Mouse (Mus musculus): ENCODE measurements around the gene Akap4. TPM values are rescaled to one million over a fixed set of nuclear protein-coding genes. Genes with fewer than 3 reads are reported as not detected.

Gene Akap4
- polyA plus RNA-seq (2014; fragmentation: Nextera tagmentation; extraction: Ambion mirVana), result not detected in 2 replicates

DNA sequence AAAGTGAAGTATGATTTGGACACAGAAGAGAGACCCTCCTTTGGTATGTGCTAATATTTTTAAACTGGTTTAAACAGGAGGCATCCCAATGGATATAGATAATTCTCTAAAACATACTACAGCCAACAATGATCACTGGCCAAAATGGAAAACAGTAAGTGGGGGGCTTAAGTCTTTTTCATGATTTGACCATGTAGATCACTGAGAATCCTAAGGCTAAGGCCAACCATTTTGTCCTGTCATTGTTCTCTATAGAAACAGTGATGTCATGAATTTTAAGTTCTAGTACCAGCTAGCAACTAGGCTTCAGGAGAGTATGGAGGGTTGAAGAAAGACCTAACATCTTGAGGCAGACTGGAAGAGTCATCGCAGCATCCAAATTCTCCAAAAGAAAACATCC lies at the start of gene Akap4:
TSS of gene Akap4 (plus strand) at position 301 of the 400 bp plus-strand sequence.
- H3K9me3 ChIP-seq (ENCODE audit: low read depth, low read length), result no peaks in the 10 kb centered on the region
- H3K4me1 ChIP-seq (ENCODE audit: insufficient read depth), result no peaks in the 10 kb centered on the region
- DNase-seq (no peak), ATAC-seq (ENCODE audit: insufficient read depth) (no peak)
- no peaks in the 10 kb centered on the region for H3K36me3 ChIP-seq (ENCODE audit: insufficient read depth)
- WGBS, result 97% methylated on average over 1 of the region's 1 CpGs
- H3K4me2 ChIP-seq, result no peak within 1 kb of the TSS
- H3K27me3 ChIP-seq (ENCODE audit: insufficient read depth, low read length), result no peaks in the 10 kb centered on the region
- no peak within 1 kb of the TSS for H3K27ac ChIP-seq (ENCODE audit: low read depth)
- no peak within 1 kb of the TSS for H3K4me3 ChIP-seq (ENCODE audit: low read depth, low read length)
- no peak for TF ChIP-seq CTCF (IDR thresholded peaks at IDR 0.05; ENCODE audit: low read depth)
- H3K9ac ChIP-seq, result no peak within 1 kb of the TSS

DNA sequence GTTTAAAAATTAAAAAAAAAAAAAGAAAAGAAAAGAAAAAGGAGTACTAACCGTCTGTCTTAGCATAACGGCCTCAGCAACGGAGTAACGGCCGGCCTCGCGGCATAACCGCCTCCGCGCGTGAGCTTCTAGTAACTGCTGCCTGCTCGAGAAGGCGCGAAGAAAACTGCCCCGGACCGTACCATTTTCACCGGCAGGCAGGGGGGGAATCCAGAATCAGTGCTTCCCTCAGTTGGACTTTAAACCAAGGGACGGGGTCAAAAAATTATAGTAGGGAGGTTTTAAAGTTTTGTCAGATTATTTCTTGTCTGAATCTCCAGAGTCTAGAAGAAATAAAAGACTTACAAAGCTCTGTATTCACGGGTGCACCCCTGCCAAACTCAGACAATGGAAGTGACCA lies 25.8 kb upstream of the Akap4 start, which contains the start of gene Ccnb3:
TSS of gene Ccnb3 (minus strand) at position 101 of the 400 bp plus-strand sequence.
- H3K4me3 ChIP-seq (ENCODE audit: low read depth, low read length), result no peak within 1 kb of the TSS
- TF ChIP-seq CTCF (IDR thresholded peaks at IDR 0.05; ENCODE audit: low read depth), result no peak
- H3K27me3 ChIP-seq (ENCODE audit: insufficient read depth, low read length), result no peaks in the 10 kb centered on the region
- DNase-seq (no peak), ATAC-seq (ENCODE audit: insufficient read depth) (no peak)
- H3K9ac ChIP-seq, result no peak within 1 kb of the TSS
- no peaks in the 10 kb centered on the region for H3K9me3 ChIP-seq (ENCODE audit: low read depth, low read length)
- H3K27ac ChIP-seq (ENCODE audit: low read depth), result no peak within 1 kb of the TSS
- 93% methylated on average over 19 of the region's 19 CpGs for WGBS
- no peaks in the 10 kb centered on the region for H3K4me1 ChIP-seq (ENCODE audit: insufficient read depth)
- H3K4me2 ChIP-seq, result no peak within 1 kb of the TSS
- H3K36me3 ChIP-seq (ENCODE audit: insufficient read depth), result no peaks in the 10 kb centered on the region

DNA sequence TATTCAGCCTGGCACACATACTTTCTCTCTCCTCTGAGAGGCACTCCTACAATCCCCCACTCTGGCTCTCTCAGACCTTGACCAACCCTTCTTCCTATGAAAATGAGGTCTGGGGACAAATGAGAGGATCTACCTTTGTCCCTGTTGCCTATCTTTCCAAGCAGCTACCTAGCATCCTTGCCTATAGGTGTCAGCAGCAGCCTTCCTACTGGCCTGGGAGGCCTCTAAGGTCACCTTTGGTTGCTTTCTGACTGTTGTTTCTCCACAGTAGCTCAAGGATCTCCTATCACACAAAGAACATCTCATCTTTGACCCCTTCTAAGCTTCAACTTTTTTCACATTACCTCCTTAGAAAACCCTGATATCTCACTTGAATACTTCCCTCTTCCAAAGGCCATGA lies 10.3 kb upstream of the Akap4 start:
- H3K27me3 ChIP-seq (ENCODE audit: insufficient read depth, low read length), result no peaks in the 10 kb centered on the region
- DNase-seq (no peak), ATAC-seq (ENCODE audit: insufficient read depth) (no peak)
- H3K4me3 ChIP-seq (ENCODE audit: low read depth, low read length), result no peak overlapping the region
- H3K36me3 ChIP-seq (ENCODE audit: insufficient read depth), result no peaks in the 10 kb centered on the region
- H3K9me3 ChIP-seq (ENCODE audit: low read depth, low read length), result no peaks in the 10 kb centered on the region
- TF ChIP-seq CTCF (IDR thresholded peaks at IDR 0.05; ENCODE audit: low read depth), result no peak
- H3K9ac ChIP-seq, result no peak overlapping the region
- no peak overlapping the region for H3K27ac ChIP-seq (ENCODE audit: low read depth)
- H3K4me2 ChIP-seq, result no peak overlapping the region
- H3K4me1 ChIP-seq (ENCODE audit: insufficient read depth), result no peaks in the 10 kb centered on the region

DNA sequence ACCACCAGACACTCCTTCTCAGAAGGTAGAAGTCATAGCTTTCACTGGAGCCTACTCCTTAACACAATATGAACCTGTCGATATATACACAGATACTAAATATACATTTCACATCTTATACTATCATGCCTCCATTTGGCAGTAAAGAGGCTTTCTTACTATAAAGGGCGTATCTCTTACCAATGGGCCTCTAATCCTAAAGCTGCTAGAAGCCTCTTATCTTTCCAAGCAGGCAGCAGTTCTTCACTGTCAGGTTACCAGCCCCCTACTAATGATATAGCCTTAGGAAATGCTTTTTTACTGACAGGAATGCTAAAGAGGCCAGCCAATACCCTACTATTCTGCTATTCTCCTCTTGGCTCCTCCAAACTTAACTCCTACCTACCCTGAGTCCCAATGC lies 9.7 kb upstream of the Akap4 start:
- TF ChIP-seq CTCF (IDR thresholded peaks at IDR 0.05; ENCODE audit: low read depth), result no peak
- Histone ChIP-seq H3K4me2 (no peak overlapping the region), H3K9ac (no peak overlapping the region), H3K4me3 (ENCODE audit: low read depth, low read length) (no peak overlapping the region), H3K27ac (ENCODE audit: low read depth) (no peak overlapping the region), H3K4me1 (ENCODE audit: insufficient read depth) (no peaks in the 10 kb centered on the region), H3K9me3 (ENCODE audit: low read depth, low read length) (no peaks in the 10 kb centered on the region), H3K36me3 (ENCODE audit: insufficient read depth) (no peaks in the 10 kb centered on the region), H3K27me3 (ENCODE audit: insufficient read depth, low read length) (no peaks in the 10 kb centered on the region)
- DNase-seq (no peak), ATAC-seq (ENCODE audit: insufficient read depth) (no peak)
- WGBS, result 82% methylated on average over 2 of the region's 2 CpGs

DNA sequence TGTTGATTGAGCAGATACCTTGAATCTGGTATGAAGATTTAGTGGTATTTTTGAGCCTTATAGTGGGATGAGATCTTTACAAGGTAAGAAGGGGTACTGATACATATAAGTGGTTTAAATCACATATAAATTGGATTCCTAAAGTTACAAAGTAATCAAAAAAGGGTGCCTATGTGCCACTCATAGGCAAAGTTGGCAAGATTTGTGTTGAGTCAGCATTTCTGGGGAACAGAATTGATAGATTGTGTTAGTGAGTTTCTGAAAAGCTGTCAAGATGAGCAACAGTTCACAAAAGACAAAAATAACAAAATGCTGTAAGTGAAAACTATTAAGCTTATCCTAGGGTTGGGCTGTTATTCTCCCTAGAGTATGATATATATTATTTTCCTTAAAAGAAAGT lies 3.2 kb upstream of the Akap4 start:
- no peak for ATAC-seq (ENCODE audit: insufficient read depth)
- Histone ChIP-seq H3K4me2 (no peak overlapping the region), H3K27ac (ENCODE audit: low read depth) (no peak overlapping the region), H3K4me3 (ENCODE audit: low read depth, low read length) (no peak overlapping the region), H3K9me3 (ENCODE audit: low read depth, low read length) (no peaks in the 10 kb centered on the region), H3K4me1 (ENCODE audit: insufficient read depth) (no peaks in the 10 kb centered on the region), H3K9ac (no peak overlapping the region), H3K36me3 (ENCODE audit: insufficient read depth) (no peaks in the 10 kb centered on the region), H3K27me3 (ENCODE audit: insufficient read depth, low read length) (no peaks in the 10 kb centered on the region)
- TF ChIP-seq CTCF (IDR thresholded peaks at IDR 0.05; ENCODE audit: low read depth), result no peak
- DNase-seq, result no peak

DNA sequence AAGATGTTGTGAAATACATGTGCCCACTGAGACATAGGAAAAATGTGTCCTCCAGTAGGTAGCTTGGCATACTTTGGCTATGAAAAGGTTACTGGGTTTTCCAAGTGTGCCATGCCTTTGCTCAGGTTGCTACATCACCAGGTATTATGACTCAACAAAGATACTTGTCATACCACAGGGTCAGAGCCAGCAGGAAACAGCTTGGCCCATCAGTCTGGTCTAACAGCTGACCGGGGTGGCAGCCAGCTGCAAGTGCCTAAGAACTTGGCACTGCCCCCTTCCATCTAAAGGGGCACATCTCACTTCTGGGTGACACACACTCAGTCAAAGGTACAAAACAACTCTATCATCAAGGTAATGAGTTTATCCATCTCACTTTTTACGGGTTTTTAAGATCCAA lies 683 bp downstream of the Akap4 start:
- TF ChIP-seq CTCF (IDR thresholded peaks at IDR 0.05; ENCODE audit: low read depth), result no peak
- WGBS, result 69% methylated on average over 2 of the region's 2 CpGs
- Histone ChIP-seq H3K9me3 (ENCODE audit: low read depth, low read length) (no peaks in the 10 kb centered on the region), H3K27me3 (ENCODE audit: insufficient read depth, low read length) (no peaks in the 10 kb centered on the region), H3K27ac (ENCODE audit: low read depth) (no peak overlapping the region), H3K9ac (no peak overlapping the region), H3K4me3 (ENCODE audit: low read depth, low read length) (no peak overlapping the region), H3K36me3 (ENCODE audit: insufficient read depth) (no peaks in the 10 kb centered on the region), H3K4me2 (no peak overlapping the region), H3K4me1 (ENCODE audit: insufficient read depth) (no peaks in the 10 kb centered on the region)
- no peak for DNase-seq
- no peak for ATAC-seq (ENCODE audit: insufficient read depth)

DNA sequence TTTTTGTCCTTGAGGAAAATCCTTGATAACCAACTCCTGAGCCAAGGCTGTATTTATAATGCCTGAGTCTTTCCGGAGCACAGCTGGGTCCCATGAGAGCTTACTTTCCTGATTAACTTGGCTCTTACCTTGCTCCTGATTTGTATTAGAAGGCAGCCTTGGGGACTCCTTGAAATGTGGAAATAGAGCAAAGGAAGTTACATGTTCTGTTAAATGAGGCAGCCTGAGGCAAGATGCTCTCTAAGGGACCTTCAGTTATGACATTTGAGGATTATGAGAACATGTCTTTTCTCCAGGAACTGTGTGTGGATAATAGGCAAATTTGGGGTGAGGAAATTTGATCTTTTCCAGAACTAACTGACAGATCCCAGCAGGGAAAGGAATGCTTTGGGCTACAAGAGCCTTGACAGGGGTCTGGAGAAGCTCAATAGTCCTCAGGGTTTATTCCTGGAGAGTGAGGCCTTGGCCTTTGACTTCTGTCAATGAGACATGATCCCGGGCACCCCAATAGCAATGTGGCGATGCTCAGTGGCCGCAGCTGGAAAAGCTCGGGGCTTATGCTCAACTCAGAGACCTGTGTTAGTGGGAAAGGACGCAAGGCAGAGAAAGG lies 12.6 kb downstream of the Akap4 start:
- no peak overlapping the region for H3K27ac ChIP-seq (ENCODE audit: low read depth)
- no peaks in the 10 kb centered on the region for H3K36me3 ChIP-seq (ENCODE audit: insufficient read depth)
- H3K4me3 ChIP-seq (ENCODE audit: low read depth, low read length), result no peak overlapping the region
- no peak overlapping the region for H3K9ac ChIP-seq
- DNase-seq (no peak), ATAC-seq (ENCODE audit: insufficient read depth) (no peak)
- H3K27me3 ChIP-seq (ENCODE audit: insufficient read depth, low read length), result no peaks in the 10 kb centered on the region
- 64% methylated on average over 6 of the region's 6 CpGs for WGBS
- no peak for TF ChIP-seq CTCF (IDR thresholded peaks at IDR 0.05; ENCODE audit: low read depth)
- H3K4me2 ChIP-seq, result no peak overlapping the region
- H3K4me1 ChIP-seq (ENCODE audit: insufficient read depth), result no peaks in the 10 kb centered on the region
- H3K9me3 ChIP-seq (ENCODE audit: low read depth, low read length), result no peaks in the 10 kb centered on the region

DNA sequence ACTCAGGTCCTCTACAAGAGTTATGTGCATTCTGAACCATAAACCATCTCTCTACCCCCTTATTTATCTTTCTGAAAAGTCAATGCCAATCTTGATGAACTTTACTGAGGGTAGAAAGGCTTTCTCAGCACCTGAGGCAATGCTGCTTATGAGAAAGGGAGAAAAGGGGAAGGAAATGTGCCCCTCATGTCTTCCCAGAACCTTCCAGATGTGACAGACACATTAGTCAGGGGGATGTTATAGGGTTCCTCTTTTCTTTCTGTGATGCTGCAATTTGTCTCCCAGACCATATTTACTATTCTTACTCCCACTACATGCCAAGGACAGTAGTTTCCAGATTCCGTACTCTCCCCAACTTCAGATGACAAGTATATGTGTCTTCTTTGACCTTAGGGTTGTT lies 18.6 kb downstream of the Akap4 start:
- Histone ChIP-seq H3K27ac (ENCODE audit: low read depth) (no peak overlapping the region), H3K36me3 (ENCODE audit: insufficient read depth) (no peaks in the 10 kb centered on the region), H3K4me1 (ENCODE audit: insufficient read depth) (no peaks in the 10 kb centered on the region), H3K9me3 (ENCODE audit: low read depth, low read length) (no peaks in the 10 kb centered on the region), H3K9ac (no peak overlapping the region), H3K4me3 (ENCODE audit: low read depth, low read length) (no peak overlapping the region), H3K27me3 (ENCODE audit: insufficient read depth, low read length) (no peaks in the 10 kb centered on the region), H3K4me2 (no peak overlapping the region)
- DNase-seq (no peak), ATAC-seq (ENCODE audit: insufficient read depth) (no peak)
- TF ChIP-seq CTCF (IDR thresholded peaks at IDR 0.05; ENCODE audit: low read depth), result no peak
- 57% methylated on average over 1 of the region's 1 CpGs for WGBS

Data from lung, embryonic 14.5 days (tissue).